Mouse (Mus musculus) heart, embryonic 10.5 days (tissue): ENCODE measurements around the gene Hoxd8. TPM values are rescaled to one million over a fixed set of nuclear protein-coding genes. Genes with fewer than 3 reads are reported as not detected.

Experiments
- DNase-seq: peaks from one replicate; pipeline ENCODE4 v3.0.0-alpha.2; 2017; ENCODE audit warnings: low spot score
- H3K27ac ChIP-seq: fragments of 300-500 bp; sonication (generic); 2 replicates; pipeline ENCODE4 v1.5.1; 2016; ENCODE audit warnings: mild to moderate bottlenecking
- H3K27me3 ChIP-seq: fragments of 300-500 bp; sonication (generic); 2 replicates; pipeline ENCODE4 v1.6.1; 2016; ENCODE audit warnings: mild to moderate bottlenecking; ENCODE audit not compliant: poor library complexity, insufficient read depth, severe bottlenecking
- H3K36me3 ChIP-seq: fragments of 300-500 bp; sonication (generic); 2 replicates; pipeline ENCODE4 v1.6.1; 2016; ENCODE audit warnings: mild to moderate bottlenecking, moderate library complexity
- H3K4me1 ChIP-seq: fragments of 300-500 bp; sonication (generic); 2 replicates; pipeline ENCODE4 v1.6.1; 2016; ENCODE audit warnings: mild to moderate bottlenecking
- H3K4me3 ChIP-seq: fragments of 300-500 bp; sonication (generic); 2 replicates; pipeline ENCODE4 v1.5.1; 2016; ENCODE audit warnings: mild to moderate bottlenecking, moderate library complexity
- H3K9me3 ChIP-seq: fragments of 300-500 bp; sonication (generic); 2 replicates; pipeline ENCODE4 v1.6.1; 2016; ENCODE audit warnings: mild to moderate bottlenecking, moderate library complexity
- WGBS: fragments of 180-500 bp; shearing (Covaris S2); methylation state at CpG from one replicate; pipeline ENCODE4 v1.1.7; 2016; 5-methylcytosine and 5-hydroxymethylcytosine counted together
- polyA plus RNA-seq: library from polyadenylated mRNA; unstranded; fragments of >200 nt; fragmentation: Nextera tagmentation; extraction: Ambion mirVana; gene quantifications from 2 replicates; pipeline ENCODE4 v1.2.1, GENCODE M21; 2016

Gene Hoxd8
- polyA plus RNA-seq, 1 experiment from 2014 or later: 1.3 TPM

DNA sequence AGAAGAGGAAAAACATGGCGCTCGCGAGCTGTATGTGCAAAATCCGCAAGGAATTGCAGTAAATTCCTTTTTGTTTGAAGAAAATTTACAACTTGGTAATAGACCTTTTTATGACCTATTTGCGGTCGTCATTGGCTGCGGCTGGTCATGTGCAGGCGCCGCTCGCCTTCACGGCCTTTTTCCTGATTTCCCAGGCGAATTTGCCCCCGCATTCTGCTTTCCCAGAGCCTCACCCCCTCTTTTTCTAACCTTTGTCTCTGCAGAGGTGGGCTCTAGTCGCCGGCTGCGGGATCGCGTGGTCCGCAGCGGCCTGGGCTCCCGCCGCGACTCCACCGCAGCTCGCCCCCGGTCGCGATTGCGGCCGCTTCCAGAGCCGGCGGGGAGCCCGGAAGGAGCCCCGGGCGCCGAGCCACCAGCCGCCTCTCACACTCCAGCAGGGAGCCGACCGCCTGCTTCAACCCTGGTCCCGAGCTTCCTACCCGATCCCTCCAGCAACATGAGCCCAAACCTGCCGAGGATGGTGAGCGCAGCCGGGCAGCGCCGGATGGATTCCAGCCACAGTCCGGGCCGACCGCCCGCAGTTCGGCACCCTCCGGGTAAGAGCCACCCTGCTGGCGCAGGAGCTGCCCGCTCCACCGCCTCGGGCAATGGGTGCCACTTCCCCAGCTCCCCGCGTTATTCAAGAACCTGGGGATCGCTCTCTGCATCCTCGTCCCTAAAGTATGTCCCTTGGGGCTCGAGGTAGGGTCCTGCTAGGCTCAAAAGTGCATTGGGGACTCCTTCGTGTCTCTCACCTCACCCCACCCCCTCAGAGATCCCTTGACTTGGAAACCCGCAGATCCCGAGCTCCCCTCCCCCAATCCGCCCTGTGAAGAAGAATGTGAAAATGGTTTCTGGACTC, 7.6 kb downstream of the Hoxd8 start, which contains the start of the genes Hoxd3 and Hoxd4:
Gene Hoxd3, plus strand, starts transcription at position 207 of the 901 bp plus-strand sequence.
Gene Hoxd4, plus strand, starts transcription at position 209 of the 901 bp plus-strand sequence.
- Histone ChIP-seq H3K27ac (peak within 1 kb of the TSS; percentile 59; the same call in 1 of the 2 replicates), H3K9me3 (no peaks in the 10 kb centered on the region), H3K36me3 (no peaks in the 10 kb centered on the region), H3K4me1 (peaks cover 13% of the 10 kb centered on the region), H3K27me3 (peaks cover 100% of the 10 kb centered on the region), H3K4me3 (peak within 1 kb of the TSS; percentile 59)
- no peak for DNase-seq
- WGBS: under 1% methylated on average over 65 of the region's 65 CpGs

DNA sequence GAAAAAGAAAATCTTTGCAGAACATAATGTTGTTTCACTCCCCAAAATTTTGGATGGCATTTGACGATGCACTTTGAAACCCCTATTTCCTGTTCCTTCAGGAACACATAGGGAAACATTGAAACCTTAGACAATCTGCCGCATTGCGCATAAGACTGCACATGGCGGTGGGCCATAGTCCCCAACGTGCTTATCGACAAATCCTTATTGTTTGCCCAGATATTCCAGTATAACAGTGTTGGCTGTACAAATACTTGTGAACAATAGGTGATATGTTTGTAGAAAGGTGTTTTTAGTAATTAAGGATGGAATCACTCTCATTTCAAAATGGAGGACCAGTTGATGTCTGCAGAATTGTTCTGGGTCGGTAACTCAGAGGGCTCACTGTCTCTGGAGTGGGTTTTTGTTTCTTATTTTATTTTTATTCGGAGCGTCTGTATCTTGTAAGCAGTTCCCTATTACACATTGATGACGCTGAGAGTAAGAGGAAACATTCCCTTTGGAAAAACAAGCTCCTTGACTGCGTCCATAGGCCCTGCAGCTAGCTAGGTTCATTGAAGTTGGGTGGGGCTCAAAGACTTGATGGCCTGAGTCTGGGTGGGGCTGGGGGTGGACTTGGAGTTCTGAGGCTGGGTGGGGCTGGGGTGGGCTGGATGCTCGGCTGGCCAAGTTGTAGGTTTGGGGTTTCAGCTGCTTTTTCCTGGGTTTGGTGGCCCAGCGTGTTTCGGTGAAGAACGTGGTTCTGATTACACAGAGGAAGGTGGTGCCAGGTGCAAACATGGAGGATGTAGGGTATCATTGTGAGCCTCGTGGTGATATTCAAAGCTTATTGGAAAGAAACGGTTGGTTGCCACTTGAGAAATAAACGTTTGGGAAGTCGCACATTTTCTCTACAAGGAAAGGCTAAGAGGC, 9.1 kb downstream of the Hoxd8 start:
- DNase-seq: no peak
- Histone ChIP-seq H3K4me1 (peaks cover 13% of the 10 kb centered on the region), H3K27me3 (peaks cover 100% of the 10 kb centered on the region)

DNA sequence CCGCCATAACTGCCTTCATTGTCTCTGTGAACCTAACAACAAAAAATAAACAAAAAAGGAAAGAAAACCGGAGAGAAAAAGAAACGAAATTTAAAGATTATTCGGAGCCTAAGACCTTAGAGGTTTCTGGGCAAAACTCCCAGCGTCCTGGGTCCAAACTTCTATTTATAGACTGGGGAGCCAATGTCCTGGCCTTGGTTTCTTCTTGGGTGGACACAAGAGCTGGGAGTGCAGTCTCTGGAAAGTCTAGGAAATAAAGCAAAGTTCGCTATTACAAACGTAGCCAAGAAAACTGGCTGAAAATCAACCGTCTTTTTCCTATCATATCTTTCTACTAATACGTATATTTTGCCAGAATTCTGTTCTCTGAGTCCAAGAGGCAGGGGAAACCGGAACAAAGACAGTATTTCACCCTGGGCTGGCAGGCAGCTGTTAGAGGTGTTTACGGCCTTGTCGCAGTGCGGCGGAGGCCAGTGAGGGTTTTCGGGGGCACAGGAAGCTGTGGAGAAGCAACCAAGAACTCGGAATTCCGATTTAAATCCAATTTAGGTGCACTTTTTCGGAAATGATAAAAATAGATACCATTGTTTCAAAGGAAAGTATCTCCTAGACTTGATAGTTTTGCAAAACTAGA, 9.9 kb downstream of the Hoxd8 start:
- H3K27ac ChIP-seq: no peak overlapping the region
- peaks cover 13% of the 10 kb centered on the region for H3K4me1 ChIP-seq
- no peak overlapping the region for H3K4me3 ChIP-seq
- H3K27me3 ChIP-seq: peaks cover 100% of the 10 kb centered on the region
- no peaks in the 10 kb centered on the region for H3K36me3 ChIP-seq
- DNase-seq: no peak
- no peaks in the 10 kb centered on the region for H3K9me3 ChIP-seq
- WGBS: 4% methylated on average over 18 of the region's 18 CpGs

More for the DNA sequence above, 9.1 kb downstream of the Hoxd8 start:
- no peaks in the 10 kb centered on the region for H3K9me3 ChIP-seq
- H3K36me3 ChIP-seq: no peaks in the 10 kb centered on the region
- no peak overlapping the region for H3K4me3 ChIP-seq
- 7% methylated on average over 19 of the region's 19 CpGs for WGBS
- no peak overlapping the region for H3K27ac ChIP-seq

DNA sequence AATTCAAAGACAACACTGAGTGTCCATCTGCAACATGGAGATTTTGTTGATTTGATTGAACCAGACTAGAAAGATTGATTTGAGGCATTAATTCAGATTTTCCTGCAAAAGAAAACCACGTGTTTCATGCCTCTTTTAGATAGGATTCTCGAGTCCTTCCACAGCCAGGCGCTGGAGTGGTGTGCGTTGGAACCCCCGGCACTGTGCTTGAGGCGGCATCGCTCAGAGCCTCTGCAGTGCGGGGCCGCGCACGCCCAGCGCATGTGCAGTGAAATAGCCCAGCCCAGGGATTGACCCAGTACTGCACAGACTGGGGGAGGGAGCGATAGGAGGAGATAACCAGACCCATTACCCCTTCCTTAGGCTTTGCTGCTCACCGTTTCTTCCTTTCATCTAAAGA, 10.5 kb downstream of the Hoxd8 start:
- Histone ChIP-seq H3K27ac (no peak overlapping the region), H3K4me1 (peaks cover 13% of the 10 kb centered on the region), H3K9me3 (no peaks in the 10 kb centered on the region), H3K36me3 (no peaks in the 10 kb centered on the region), H3K27me3 (peaks cover 100% of the 10 kb centered on the region), H3K4me3 (no peak overlapping the region)
- DNase-seq: no peak
- under 1% methylated on average over 14 of the region's 14 CpGs for WGBS

DNA sequence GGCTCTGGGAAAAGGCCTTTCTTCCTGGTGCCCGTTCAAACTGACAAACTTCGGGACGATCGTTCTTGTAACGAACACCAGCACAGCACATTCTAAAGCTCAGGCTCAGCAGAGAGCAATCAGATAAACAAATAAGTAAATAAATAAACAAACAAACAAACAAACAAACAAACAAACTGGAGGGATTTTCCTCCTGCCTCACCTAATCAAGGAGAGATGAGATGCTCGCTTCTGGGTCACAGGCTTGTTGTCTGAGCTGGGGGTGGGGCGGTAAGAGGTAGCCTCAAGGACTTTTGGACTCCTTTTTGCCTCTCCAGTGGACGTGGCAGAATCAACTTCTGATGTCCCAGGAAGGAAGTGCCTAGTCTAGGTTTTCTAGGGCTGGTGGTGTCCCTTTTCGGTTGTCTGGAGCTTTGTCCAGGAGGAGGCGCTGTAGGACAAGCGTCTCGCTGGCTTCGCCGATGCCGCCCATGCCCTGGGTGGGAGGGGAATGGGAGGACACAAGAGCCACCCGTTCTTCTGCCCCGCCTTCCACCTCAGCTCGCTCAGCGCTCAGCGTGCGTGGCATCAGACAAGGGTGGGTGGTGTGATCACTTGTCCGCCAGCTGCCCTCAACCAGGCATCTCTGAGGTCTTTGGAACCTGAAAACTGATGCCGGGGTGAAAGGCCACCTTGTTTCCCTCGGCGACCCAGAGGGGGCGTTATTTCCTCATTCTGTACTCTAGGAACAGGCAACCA, 11.3 kb downstream of the Hoxd8 start:
- Histone ChIP-seq H3K4me1 (peaks cover 13% of the 10 kb centered on the region), H3K27me3 (peaks cover 100% of the 10 kb centered on the region), H3K4me3 (peak overlapping the region; percentile 44), H3K36me3 (no peaks in the 10 kb centered on the region), H3K27ac (no peak overlapping the region), H3K9me3 (no peaks in the 10 kb centered on the region)
- peak; percentile 91 for DNase-seq
- 2% methylated on average over 26 of the region's 26 CpGs for WGBS

DNA sequence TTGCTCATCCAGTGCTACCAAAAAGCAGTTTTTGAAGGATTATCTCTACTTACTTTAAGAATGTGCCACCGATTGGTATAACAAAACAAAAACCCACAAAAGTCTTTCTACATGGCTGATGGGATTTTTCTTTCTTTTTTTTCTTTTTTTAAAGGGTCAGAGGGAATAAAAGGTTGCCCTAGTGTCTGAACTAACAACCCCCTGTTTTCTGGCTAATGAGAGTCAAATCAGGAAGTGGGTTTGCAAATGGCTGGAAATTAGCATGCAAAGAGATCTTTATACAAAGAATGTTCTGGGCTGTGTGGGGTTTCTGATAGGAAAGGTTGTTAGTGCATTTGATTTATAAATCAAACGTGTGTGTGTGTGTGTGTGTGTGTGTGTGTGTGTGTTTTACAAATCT, 16.0 kb downstream of the Hoxd8 start:
- Histone ChIP-seq H3K4me1 (peaks cover 6% of the 10 kb centered on the region; the same call in 1 of the 2 replicates), H3K27me3 (peaks cover 100% of the 10 kb centered on the region), H3K27ac (no peak overlapping the region), H3K36me3 (no peaks in the 10 kb centered on the region), H3K4me3 (no peak overlapping the region), H3K9me3 (no peaks in the 10 kb centered on the region)
- WGBS: 8% methylated on average over 2 of the region's 2 CpGs
- no peak for DNase-seq

DNA sequence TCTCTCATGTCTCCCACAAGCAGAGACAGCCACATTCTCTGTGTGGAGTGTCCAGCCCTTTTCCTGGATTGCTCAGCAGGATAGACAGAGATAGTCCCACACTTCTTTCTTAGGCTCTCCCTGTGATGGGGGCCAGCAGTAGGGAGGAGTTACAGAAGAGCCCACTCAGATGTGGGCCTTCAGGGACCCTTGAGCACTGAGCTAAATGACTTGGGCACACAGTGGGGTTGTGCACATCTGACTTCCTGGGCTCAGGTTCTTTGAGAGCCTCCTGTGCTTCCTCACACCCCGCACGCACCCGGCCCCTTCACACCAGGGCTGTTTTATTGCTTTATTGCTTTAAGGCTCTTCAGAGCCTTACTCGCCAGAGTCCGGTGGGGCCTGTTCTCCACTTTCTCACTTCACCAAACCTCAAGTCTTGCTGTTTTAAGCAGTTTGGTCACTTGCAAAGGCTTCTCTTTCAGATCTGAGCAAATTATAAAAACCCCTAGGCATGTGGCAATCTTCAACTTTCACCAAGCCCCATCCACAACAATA, 16.6 kb downstream of the Hoxd8 start:
- Histone ChIP-seq H3K4me1 (peaks cover 4% of the 10 kb centered on the region; the same call in 1 of the 2 replicates), H3K27me3 (peaks cover 100% of the 10 kb centered on the region), H3K9me3 (no peaks in the 10 kb centered on the region), H3K27ac (no peak overlapping the region), H3K4me3 (no peak overlapping the region), H3K36me3 (no peaks in the 10 kb centered on the region)
- no peak for DNase-seq
- WGBS: 8% methylated on average over 5 of the region's 5 CpGs

DNA sequence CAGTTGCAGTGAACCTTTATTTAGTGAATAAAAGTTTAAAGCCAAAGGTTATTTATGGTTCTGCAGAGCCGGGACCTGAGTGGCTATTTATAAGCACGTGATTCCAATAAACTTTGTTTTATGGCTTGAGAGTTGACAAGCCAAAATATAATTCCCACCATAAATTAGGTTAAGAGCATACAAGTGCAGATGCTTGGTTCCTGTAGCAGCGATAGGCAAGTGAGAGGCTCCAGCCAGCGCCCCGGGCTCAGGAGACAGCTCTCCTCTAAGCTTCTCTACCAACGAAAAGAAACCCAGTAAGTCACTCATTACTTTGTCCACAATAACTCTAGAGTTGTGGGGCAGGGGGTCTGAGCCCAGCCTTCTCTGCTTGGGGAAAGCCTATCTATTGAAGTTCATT, 17.5 kb downstream of the Hoxd8 start:
- DNase-seq: no peak
- H3K27ac ChIP-seq: no peak overlapping the region
- H3K9me3 ChIP-seq: no peaks in the 10 kb centered on the region
- H3K36me3 ChIP-seq: no peaks in the 10 kb centered on the region
- H3K27me3 ChIP-seq: peaks cover 100% of the 10 kb centered on the region
- peaks cover 4% of the 10 kb centered on the region; the same call in 1 of the 2 replicates for H3K4me1 ChIP-seq
- H3K4me3 ChIP-seq: no peak overlapping the region
- WGBS: 7% methylated on average over 6 of the region's 6 CpGs

DNA sequence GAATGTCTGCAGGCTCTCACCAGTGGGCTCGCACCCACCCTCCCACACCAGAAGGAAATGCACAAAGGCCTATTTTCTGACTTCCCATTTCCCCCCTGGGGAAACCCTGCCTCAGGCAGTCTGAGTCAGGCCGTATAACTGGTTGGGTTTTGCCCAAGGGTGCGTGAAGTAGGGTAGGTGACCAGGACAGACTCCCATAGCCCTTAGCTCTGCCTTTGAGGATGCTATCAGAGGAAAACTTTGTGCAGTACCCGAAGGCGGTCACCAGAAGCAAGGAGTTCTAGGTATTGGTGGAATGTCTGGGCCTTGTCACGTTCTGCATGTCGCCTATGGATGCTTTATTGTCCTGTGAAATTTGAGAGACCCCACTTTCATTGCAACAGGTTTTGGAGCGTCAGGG, 18.5 kb downstream of the Hoxd8 start:
- no peak for DNase-seq
- no peak overlapping the region for H3K27ac ChIP-seq
- H3K4me3 ChIP-seq: no peak overlapping the region
- no peaks in the 10 kb centered on the region for H3K36me3 ChIP-seq
- peaks cover 12% of the 10 kb centered on the region for H3K4me1 ChIP-seq
- no peaks in the 10 kb centered on the region for H3K9me3 ChIP-seq
- peaks cover 100% of the 10 kb centered on the region for H3K27me3 ChIP-seq
- 5% methylated on average over 8 of the region's 8 CpGs for WGBS

DNA sequence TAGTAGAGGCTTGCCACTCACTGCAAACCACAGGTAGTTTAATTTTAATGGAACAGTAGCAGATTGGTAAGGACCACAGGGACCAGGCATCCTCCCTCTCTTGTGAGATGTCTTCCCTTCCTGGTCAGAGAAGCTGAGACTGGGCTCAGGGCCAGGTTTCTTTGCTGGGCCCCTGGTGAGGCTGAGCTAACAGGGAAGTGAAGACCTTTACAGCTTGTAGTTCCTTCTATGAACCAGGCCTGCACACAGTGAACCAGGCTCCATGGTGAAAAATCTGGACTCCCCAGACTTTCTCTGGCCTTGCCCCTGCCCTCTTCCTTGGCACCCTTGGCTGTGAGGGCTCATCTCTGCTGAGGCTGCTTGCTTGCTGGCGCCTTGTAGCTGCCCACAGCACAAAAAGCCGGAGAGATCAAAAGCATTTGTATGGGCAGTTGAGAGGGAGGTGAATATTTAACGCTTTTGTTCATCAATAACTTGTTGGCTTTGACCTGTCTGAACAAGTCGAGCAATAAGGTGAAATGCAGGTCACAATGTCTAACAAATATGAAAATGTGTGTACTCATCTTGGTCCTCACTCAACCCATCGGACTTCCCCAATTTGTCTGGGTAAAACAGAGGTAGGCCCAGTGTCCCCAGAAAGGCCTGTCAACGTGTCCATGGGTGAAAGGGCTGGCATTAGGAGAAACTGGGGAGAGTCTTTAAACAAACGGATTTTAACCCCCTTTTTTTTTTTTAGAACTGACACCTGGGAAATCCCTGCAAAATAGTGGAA, 20.0 kb downstream of the Hoxd8 start:
- peaks cover 14% of the 10 kb centered on the region for H3K4me1 ChIP-seq

DNA sequence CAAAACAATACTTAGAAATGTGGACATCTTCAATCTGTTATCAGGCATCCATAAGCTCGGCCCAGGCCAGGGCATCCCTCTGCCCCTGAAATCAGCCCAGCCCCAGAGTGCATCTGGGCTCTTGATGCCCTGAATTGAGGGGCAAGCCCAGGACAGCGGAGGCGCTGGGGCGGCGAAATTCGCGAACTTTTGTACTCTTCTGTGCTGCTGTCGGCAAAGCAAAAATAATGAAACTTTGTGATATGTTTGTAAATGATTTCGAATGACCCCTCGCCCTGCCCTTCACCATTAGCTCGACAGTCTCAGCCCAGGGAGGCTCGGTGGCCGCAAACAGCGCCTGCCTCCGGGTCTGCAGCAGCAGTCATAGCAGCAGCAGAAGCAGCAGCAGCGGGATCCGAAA, 20.8 kb downstream of the Hoxd8 start:
- Histone ChIP-seq H3K9me3 (no peaks in the 10 kb centered on the region), H3K27me3 (peaks cover 100% of the 10 kb centered on the region), H3K36me3 (no peaks in the 10 kb centered on the region), H3K4me3 (no peak overlapping the region), H3K27ac (no peak overlapping the region), H3K4me1 (peaks cover 14% of the 10 kb centered on the region)
- DNase-seq: no peak
- WGBS: 2% methylated on average over 17 of the region's 17 CpGs

More for the DNA sequence above, 20.0 kb downstream of the Hoxd8 start:
- Histone ChIP-seq H3K27ac (no peak overlapping the region), H3K9me3 (no peaks in the 10 kb centered on the region), H3K4me3 (no peak overlapping the region), H3K27me3 (peaks cover 100% of the 10 kb centered on the region), H3K36me3 (no peaks in the 10 kb centered on the region)
- no peak for DNase-seq
- 11% methylated on average over 7 of the region's 7 CpGs for WGBS
